Mouse (Mus musculus): ENCODE data around the gene Thrap3. TPM values are rescaled to one million over a fixed set of nuclear protein-coding genes. Genes with fewer than 3 reads are reported as not detected.

Gene Thrap3
- polyA plus RNA-seq, 1 experiment from 2014 or later: 98.1 TPM

DNA sequence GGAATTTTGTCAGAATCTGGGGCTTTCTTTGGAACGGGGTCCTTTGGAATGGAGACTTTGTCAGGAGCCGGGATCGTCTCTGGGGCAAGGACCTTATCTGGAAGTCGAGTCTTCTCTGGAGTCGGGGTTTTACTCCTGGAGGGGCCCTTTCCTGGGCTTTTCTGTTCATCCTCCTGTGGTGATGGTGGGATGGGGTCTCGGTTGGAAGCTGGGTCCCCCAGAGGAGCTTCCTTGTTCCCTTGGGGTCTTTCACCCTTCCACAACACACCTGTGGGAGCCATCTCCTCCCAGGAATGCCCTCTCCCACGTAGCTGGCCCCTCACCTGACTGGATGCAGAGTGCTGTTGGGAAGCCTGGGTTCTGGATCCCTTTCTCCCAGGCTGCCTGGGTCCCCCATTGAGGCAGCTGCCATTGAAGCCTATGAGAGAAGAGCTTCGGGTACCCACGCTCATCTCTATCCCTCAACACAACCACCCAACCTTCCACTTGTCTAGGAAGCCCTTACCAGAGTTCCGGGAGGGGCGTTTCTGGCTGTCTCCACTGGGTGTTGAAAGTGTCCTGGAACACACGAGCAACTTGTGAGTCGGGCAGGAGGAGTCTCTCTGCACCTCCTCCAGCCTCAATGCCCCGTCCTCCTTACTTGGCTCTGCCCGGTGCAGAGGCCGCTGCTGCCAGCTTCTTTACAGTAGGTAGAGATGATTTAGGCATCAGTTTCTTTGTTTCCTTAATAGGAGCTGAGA lies 50.7 kb downstream of the Thrap3 start:
- 71% methylated on average over 16 of the region's 16 CpGs for WGBS (ENCODE audit: insufficient replicate concordance)
- H3K4me1 ChIP-seq (replicated peaks): peaks cover 39% of the 10 kb centered on the region

DNA sequence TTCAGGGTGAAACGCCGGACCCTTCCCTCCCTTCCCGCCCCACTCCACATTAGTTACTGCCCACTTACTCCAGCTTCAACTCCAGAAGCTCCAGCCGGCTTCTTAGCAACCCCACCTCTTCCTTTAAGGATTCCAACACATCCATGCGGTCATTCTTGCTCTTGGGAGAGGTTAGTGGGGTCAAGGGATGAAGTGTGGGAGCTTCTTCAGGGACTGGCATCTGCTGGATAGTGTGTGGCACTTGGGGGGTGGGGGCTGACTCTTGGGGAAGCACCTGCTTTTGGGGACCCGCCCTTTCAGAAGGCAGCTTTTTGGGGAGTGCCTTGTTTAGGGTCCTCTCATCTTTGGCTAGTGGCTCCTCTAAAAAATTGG lies 51.6 kb downstream of the Thrap3 start:
- WGBS (ENCODE audit: insufficient replicate concordance): 60% methylated on average over 6 of the region's 6 CpGs
- H3K4me1 ChIP-seq (replicated peaks): peaks cover 41% of the 10 kb centered on the region
- no peak overlapping the region for H3K9ac ChIP-seq
- H3K36me3 ChIP-seq: no peaks in the 10 kb centered on the region
- H3K4me3 ChIP-seq (replicated peaks): no peak overlapping the region
- peak overlapping the region; percentile 40; the same call in 1 of the 2 replicates for H3K27ac ChIP-seq
- ATAC-seq (ENCODE audit: low read depth): no peak
- DNase-seq: no peak
- H3K9me3 ChIP-seq (replicated peaks): no peaks in the 10 kb centered on the region
- H3K4me2 ChIP-seq: 0 out of 2 replicates have a peak overlapping the region, but pooled peaks have one; percentile 67
- H3K27me3 ChIP-seq: peaks cover 50% of the 10 kb centered on the region

More for the DNA sequence above, 50.7 kb downstream of the Thrap3 start:
- DNase-seq: no peak
- Histone ChIP-seq H3K27me3 (peaks cover 47% of the 10 kb centered on the region), H3K9me3 (replicated peaks) (no peaks in the 10 kb centered on the region), H3K4me3 (replicated peaks) (no peak overlapping the region), H3K9ac (no peak overlapping the region), H3K27ac (no peak overlapping the region), H3K36me3 (no peaks in the 10 kb centered on the region), H3K4me2 (no peak overlapping the region)
- ATAC-seq (ENCODE audit: low read depth): no peak

DNA sequence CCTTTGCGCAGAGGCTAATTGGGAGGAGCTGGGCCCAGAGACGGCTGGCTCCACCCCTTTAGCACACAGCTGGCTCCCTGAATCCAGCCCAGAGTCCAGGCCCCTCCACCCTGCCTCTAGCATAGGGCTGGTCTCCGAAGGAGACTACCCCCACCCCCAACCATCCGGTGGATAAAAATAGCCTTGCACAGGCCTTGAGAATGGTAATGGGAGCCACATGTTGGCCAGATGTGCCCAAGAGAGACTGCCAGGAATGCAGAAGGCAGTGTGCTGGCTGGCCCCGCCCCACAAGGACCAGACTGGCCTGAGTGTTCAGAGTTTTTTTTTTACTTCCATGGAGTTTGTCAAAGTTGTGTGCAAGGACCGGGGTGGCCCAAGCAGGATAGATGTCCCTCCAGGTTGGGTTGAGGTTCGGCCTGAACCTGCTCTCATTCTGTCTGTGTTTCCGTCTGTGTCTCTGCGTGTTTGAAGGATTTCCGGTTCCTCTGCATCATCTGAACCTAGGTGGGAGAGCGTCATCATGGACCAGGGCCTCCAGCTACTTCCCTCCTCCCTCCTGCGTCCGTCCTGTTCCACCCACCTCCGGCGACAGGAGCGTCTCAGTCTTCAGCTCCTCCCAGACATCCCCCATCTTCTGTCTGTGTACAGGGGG lies 52.1 kb downstream of the Thrap3 start:
- Histone ChIP-seq H3K4me3 (replicated peaks) (no peak overlapping the region), H3K36me3 (no peaks in the 10 kb centered on the region), H3K4me1 (replicated peaks) (peaks cover 39% of the 10 kb centered on the region), H3K9ac (no peak overlapping the region), H3K9me3 (replicated peaks) (no peaks in the 10 kb centered on the region), H3K4me2 (peak overlapping the region; percentile 67), H3K27me3 (peaks cover 50% of the 10 kb centered on the region), H3K27ac (peak overlapping the region; percentile 67; the same call in 1 of the 2 replicates)
- ATAC-seq (ENCODE audit: low read depth) (0 out of 2 replicates have a peak, but pooled peaks have one; percentile 15), DNase-seq (no peak)
- WGBS (ENCODE audit: insufficient replicate concordance): 35% methylated on average over 16 of the region's 16 CpGs

DNA sequence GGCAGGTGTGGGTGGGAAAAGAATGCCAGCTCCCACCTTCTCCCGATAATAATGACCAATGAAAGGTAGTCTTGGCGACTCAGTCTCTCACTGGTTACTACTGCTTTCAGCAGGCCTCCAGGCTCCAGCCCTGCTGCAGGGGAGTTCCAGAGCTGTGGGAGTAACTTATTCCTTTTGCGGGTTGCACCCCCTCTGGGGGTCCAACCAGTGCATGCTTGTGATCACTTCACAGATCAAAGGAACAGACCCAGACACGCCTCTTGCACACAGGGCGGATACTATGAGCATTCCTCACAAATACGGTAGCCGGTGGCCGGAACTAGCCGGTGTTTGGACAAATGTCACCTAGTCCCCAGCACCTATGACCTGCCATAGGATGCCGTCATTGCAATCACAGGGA lies 52.8 kb downstream of the Thrap3 start:
- peak overlapping the region; percentile 67 for H3K4me2 ChIP-seq
- peaks cover 32% of the 10 kb centered on the region for H3K4me1 ChIP-seq (replicated peaks)
- DNase-seq (no peak), ATAC-seq (ENCODE audit: low read depth) (no peak)
- H3K4me3 ChIP-seq (replicated peaks): 0 out of 2 replicates have a peak overlapping the region, but pooled peaks have one; percentile 3
- 59% methylated on average over 10 of the region's 10 CpGs for WGBS (ENCODE audit: insufficient replicate concordance)
- peaks cover 50% of the 10 kb centered on the region for H3K27me3 ChIP-seq
- no peaks in the 10 kb centered on the region for H3K9me3 ChIP-seq (replicated peaks)
- peak overlapping the region; percentile 67; the same call in 1 of the 2 replicates for H3K27ac ChIP-seq
- H3K9ac ChIP-seq: no peak overlapping the region
- H3K36me3 ChIP-seq: no peaks in the 10 kb centered on the region

DNA sequence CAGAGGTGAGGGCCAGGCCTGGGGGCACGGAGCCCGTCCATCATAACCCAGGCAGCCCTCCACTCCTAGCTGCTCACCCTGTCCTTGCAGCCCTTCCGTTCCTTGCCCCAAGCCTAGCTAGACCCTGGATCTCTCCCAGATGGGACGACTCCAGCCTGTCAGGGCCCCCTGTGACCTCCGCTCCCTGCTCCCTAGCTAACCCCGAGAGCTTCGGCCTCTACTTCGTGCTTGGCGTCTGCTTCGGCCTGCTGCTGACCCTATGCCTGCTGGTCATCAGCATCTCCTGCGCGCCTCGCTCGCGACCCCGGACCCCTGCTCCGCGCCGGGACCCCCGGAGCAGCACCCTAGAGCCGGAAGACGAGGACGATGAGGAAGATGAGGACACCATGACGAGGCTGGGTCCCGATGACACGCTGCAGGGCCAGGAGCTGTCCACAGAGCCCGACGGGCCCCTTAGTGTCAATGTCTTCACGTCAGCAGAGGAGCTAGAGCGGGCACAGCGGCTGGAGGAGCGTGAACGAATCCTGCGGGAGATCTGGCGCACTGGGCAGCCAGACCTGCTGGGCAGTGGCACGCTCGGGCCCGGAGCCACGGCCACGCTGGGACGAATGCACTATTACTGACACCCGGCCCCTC lies 53.4 kb downstream of the Thrap3 start:
- peak; percentile 4; the same call in 1 of the 2 replicates for ATAC-seq (ENCODE audit: low read depth)
- Histone ChIP-seq H3K27me3 (peaks cover 50% of the 10 kb centered on the region), H3K4me2 (peak overlapping the region; percentile 67), H3K9me3 (replicated peaks) (no peaks in the 10 kb centered on the region), H3K36me3 (no peaks in the 10 kb centered on the region), H3K27ac (peak overlapping the region; percentile 67), H3K9ac (peak overlapping the region; percentile 61), H3K4me1 (replicated peaks) (peaks cover 32% of the 10 kb centered on the region), H3K4me3 (replicated peaks) (peak overlapping the region; percentile 58)
- DNase-seq: no peak
- WGBS (ENCODE audit: insufficient replicate concordance): 36% methylated on average over 42 of the region's 42 CpGs

DNA sequence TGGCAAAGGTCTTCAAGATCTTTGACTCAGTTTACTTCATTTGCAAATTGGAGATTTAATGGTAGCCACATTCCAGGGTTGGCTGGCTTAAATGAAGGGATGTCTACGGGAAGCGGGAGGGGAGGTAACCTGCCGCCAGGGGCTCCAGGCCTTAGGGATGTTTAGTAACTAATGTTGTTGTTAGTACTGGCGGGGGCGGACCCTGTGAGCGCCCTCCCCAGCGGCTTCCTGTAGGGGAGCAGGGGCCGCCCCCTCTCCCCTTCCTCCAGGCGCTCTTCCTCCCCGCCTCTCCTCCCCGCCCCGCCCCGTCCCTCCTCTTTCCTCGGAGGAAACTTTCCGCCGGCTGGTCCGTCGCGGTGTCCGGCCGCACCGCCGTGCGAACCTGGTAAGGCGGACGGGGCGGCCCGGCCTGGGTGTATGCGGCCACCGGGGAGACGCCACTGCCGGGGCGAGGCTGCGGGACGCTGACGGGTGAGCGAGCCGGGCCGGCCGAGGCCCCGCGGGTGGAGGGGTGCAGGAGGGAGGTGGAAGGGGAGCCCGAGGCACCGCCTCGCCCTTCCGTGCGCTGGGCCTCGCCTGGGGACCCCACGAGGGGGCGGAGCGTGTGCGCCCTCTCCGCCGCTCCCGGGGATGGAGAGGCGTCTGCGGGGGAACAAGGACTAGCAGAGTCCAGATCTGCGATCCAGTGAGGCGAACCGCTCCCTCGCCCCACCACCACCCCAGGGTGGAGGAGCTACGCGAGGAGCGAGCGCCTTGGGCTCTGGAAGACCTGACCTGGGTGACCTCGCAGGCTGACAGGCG lies 54.2 kb downstream of the Thrap3 start:
- Histone ChIP-seq H3K4me2 (peak overlapping the region; percentile 67), H3K36me3 (no peaks in the 10 kb centered on the region), H3K9ac (peak overlapping the region; percentile 61), H3K9me3 (replicated peaks) (no peaks in the 10 kb centered on the region), H3K4me1 (replicated peaks) (peaks cover 32% of the 10 kb centered on the region), H3K27me3 (peaks cover 50% of the 10 kb centered on the region), H3K27ac (peak overlapping the region; percentile 67), H3K4me3 (replicated peaks) (peak overlapping the region; percentile 58)
- ATAC-seq (ENCODE audit: low read depth) (peak; percentile 41), DNase-seq (no peak)
- WGBS (ENCODE audit: insufficient replicate concordance): 2% methylated on average over 65 of the region's 67 CpGs

DNA sequence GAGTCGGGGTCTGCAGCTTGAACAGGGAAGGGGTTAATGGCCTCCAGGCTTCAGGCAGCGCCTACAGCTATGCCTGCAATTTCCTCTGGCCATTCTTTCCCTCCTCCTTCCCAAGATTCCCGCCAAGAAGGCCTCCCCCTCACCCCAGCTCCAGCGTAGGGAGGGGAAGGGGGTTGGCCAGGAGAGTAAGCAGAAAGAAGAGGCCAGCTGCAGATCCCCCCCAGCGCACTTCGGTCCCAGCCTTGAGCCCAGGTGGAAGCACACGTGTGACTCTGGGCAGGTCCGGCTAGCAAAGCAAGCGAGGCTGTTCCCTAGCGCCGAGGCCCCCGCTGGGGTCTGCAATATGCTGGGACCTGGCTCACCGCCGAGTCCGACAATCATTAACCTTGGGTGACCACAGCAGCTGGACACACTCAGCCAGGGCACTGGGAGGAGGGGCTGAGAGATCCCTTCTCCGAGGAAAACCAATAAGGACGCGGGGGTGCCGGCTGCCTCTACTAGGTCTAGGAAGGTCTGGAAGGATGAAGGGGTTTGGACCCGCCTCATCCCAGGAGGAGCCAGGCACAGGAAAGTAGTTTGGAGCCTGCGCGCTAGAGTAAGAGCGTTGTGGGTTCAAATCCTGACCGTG lies 54.9 kb downstream of the Thrap3 start, which contains the start of gene Eva1b:
Gene Eva1b (plus strand): TSS at position 212 of the 628 bp plus-strand sequence.
- ATAC-seq (ENCODE audit: low read depth) (peak; percentile 66), DNase-seq (no peak)
- Histone ChIP-seq H3K9me3 (replicated peaks) (no peaks in the 10 kb centered on the region), H3K4me2 (peak within 1 kb of the TSS; percentile 67), H3K4me3 (replicated peaks) (peak within 1 kb of the TSS; percentile 58), H3K36me3 (no peaks in the 10 kb centered on the region), H3K4me1 (replicated peaks) (peaks cover 32% of the 10 kb centered on the region), H3K27me3 (peaks cover 50% of the 10 kb centered on the region), H3K27ac (peak within 1 kb of the TSS; percentile 67), H3K9ac (peak within 1 kb of the TSS; percentile 61)
- 23% methylated on average over 24 of the region's 24 CpGs for WGBS (ENCODE audit: insufficient replicate concordance)

DNA sequence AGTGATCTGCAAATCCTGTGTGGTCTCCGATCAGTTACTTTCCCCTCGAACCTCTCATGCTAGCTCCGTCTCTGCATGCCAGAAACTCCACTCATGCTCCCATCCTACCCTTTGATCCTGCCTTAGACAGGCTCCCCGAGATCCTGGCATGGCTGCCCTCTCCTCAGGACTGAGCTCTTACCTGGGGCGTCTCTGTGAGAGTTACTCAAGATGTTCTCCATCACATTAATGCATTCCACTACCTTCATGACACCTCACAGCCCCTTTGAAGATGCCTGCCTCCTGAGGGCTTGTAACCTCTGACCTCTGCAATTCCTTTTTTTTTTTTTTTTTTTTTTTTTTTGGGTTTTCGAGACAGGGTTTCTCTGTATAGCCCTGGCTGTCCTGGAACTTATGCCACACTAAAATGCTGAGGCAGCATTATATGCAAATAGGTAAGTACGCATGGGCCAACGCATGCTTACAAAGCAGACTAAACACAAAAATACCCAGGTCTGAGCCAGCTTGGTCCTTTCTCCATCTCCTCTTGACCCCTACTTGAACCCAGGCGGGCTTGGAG lies 55.5 kb downstream of the Thrap3 start:
- no peak for DNase-seq
- 56% methylated on average over 9 of the region's 9 CpGs for WGBS (ENCODE audit: insufficient replicate concordance)

DNA sequence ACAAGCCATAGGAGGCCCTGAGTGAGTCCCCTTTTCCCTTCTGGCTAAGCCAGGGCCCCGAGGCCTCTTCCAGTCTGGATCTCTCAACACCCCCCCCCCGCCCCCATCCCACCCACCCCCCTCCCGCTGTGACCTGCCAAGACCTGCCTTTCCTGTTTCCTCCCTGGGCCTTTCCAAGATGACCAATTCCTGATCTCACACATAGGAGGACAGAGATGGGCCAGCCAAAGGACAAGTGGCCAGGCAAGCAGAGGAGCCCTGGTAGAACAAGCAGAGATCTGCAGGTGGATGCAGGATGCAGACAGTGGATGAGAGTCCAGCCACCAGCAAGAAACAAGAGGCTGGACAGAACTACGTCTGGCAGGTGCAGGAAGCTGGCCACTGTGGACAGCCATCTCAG lies 57.2 kb downstream of the Thrap3 start:
- Histone ChIP-seq H3K27ac (no peak overlapping the region), H3K4me3 (replicated peaks) (no peak overlapping the region), H3K9me3 (replicated peaks) (no peaks in the 10 kb centered on the region), H3K36me3 (no peaks in the 10 kb centered on the region), H3K9ac (no peak overlapping the region), H3K27me3 (peaks cover 38% of the 10 kb centered on the region), H3K4me1 (replicated peaks) (peaks cover 33% of the 10 kb centered on the region), H3K4me2 (no peak overlapping the region)
- ATAC-seq (ENCODE audit: low read depth) (no peak), DNase-seq (no peak)
- 27% methylated on average over 4 of the region's 4 CpGs for WGBS (ENCODE audit: insufficient replicate concordance)

More for the DNA sequence above, 55.5 kb downstream of the Thrap3 start:
- Histone ChIP-seq H3K27ac (peak overlapping the region; percentile 45), H3K27me3 (peaks cover 50% of the 10 kb centered on the region), H3K4me2 (peak overlapping the region; percentile 67), H3K4me1 (replicated peaks) (peaks cover 32% of the 10 kb centered on the region), H3K36me3 (no peaks in the 10 kb centered on the region), H3K4me3 (replicated peaks) (no peak overlapping the region), H3K9me3 (replicated peaks) (no peaks in the 10 kb centered on the region), H3K9ac (no peak overlapping the region)
- no peak for ATAC-seq (ENCODE audit: low read depth)

DNA sequence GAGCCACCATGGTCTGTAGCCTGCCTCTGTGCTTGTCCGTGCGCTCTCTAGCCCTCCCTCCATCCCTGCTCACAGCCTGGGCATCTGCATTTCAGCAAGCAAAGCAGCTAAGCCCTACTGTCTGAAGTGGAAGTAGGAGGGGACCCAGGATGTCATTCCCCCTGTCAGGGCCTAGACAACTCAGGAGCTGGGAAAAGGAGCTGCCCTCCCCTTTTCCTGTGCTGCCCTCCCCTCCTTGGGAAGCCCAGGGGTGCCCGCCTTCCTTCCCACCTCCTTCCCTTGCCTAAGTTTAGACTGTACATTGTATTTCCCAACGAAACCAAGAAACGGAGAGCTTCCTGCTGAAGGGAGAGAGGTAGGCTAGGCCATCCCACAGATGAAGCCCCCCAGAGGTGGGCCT lies 61.5 kb downstream of the Thrap3 start:
- Histone ChIP-seq H3K4me1 (replicated peaks) (peaks cover 8% of the 10 kb centered on the region; the same call in 1 of the 2 replicates), H3K27ac (peak overlapping the region; percentile 21; the same call in 1 of the 2 replicates), H3K36me3 (peaks cover 37% of the 10 kb centered on the region), H3K9ac (no peak overlapping the region), H3K4me3 (replicated peaks) (no peak overlapping the region), H3K9me3 (replicated peaks) (no peaks in the 10 kb centered on the region), H3K27me3 (no peaks in the 10 kb centered on the region), H3K4me2 (no peak overlapping the region)
- no peak for DNase-seq
- ATAC-seq (ENCODE audit: low read depth): peak; percentile 25; the same call in 1 of the 2 replicates
- WGBS (ENCODE audit: insufficient replicate concordance): 74% methylated on average over 5 of the region's 5 CpGs

All from liver, embryonic 13.5 days (tissue).